Mouse (Mus musculus) retina, postnatal 7 days (tissue): ENCODE measurements around the gene Prss30.
"Not testable (repeated sequence)": the region's sequence is repeated elsewhere in the genome, so short reads cannot be mapped to it uniquely, and the experiment has no call there.

Experiments
- DNase-seq: peaks from one replicate; pipeline ENCODE4 v3.0.0-alpha.2; 2012; ENCODE audit warnings: low read depth, low spot score

Gene Prss30

DNA sequence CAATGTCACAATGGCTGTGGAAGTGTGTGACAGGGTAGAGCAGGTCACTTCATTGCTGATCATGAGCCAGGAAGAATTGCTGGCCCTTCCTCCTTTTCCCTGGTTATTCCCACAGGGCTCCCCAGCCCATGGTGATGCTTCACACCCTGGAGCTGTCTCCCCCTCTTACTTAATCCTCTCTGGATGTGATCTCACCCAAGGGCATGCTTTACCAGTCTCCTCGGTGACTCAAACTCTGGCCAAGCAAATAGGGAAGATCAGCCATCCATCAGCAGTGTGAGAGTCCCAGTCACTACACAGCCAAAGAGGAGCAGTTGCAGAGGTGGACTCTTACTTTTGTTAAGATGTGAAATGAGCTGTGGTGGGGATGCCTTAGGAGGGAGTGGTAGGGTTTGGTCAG lies 4.6 kb upstream of the Prss30 start:
- no peak for DNase-seq

DNA sequence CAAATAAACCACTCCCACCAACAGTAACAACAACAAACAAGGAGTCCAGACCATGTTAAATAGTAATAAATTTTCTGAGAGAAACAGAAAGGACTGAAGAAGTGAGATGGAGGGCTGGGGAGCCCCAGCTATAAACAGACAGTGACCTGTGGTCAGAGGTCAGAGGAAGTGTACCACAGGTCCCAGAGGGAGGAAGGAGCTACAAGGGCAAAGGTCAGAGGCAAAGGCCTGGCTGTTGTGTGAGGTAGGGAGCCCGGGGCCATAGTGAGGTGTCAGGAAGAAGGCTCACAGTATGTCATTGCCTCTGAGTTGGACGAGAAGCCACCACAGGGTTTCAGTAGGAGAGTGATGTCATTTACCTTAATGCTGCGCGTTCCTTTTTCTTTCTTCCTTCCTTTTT lies 2.5 kb upstream of the Prss30 start:
- no peak for DNase-seq

DNA sequence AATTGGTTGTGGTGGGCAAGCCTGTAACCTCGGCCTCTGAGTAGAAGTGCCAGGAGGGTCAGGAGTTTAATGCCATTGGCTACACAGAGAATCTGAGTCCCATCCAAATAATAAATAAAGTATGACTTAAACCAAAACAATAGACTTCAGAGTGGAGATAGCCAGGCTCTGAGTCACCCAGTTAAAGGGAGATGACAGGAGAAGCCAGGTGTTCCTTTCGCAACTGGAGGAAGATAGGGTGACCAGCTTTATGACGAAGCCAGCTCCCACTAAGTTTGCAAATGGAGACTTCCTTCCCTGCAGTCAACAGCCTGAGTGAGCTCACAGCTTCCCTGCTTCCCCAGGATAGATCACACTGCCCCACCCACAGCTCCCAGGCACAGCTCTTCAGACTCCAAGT lies 895 bp downstream of the Prss30 start:
- no peak for DNase-seq

DNA sequence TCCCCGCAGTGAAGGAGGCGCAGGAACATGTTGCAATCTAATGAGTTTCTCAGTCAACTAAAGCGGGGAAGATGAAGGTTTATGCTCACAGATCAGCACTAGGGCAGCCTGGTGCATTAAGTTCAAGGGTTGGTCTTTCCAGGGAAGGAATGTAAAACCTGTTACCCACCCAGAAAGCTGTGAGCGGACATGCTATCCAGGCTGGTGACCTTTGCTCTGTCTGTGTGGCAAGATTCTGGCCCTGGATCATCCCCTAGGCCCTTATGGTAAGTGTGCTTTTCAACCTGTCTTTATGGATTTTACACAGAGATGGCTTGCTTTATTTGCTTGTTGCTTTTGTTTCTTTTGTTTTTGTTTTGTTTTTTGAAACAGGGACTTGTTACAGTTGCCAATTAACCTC lies 3.7 kb downstream of the Prss30 start:
- DNase-seq, result no peak

DNA sequence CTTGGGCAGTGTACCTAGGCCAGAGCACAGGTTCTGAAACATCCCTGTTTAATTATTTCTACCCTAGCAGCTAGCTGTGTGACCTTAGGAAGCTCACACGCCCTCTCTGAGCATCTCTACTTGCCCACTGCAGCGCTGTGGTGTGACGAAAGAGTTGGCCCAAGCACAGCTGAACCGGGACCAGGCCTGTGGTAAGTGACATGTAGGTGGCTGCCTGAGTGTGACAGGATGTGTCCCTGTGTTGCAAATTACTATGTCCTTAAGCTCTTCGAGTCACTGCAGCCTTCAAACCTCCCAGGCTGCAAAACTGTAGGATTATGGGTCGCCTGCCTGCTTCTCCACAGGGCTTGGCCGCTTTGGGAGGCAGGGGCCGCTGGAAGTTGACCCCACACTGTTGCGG lies 9.1 kb downstream of the Prss30 start:
- no peak for DNase-seq

DNA sequence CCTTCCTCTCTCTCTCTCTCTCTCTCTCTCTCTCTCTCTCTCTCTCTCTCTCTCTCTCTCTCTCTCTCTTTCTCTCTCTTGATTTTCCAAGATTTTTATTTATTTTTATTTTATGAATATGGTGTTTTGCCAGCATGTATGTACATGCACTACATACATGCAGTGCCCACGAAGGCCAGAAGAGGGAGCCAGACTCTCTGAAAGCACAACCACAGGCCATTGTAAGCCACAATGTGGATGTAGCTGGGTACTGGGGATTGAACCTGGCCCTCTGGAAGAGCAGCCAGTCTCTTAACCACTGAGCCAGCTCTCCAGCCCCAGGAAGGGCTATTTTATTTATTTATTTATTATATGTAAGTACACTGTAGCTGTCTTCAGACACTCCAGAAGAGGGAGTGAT lies 11.1 kb downstream of the Prss30 start:
- DNase-seq, result peak; percentile 45

DNA sequence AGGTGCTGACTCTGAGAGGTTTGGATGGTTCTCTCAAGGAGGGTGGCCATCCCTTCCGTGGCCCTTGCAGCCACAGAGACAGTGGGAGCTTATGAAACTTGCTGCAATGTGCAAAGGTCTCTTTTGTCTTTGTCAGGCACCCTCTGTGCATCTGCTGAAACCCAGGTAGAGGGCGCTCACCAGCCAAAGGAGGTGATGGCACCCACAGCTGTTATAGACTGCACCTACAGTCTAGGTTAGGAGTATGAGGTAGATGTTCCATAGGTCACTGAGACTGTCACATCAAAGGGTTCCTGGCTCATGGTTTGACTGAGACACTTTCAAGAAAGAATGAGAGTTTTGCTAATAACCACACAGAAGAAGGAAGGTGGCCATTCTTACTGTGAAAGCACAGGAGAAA lies 11.6 kb downstream of the Prss30 start:
- no peak for DNase-seq

DNA sequence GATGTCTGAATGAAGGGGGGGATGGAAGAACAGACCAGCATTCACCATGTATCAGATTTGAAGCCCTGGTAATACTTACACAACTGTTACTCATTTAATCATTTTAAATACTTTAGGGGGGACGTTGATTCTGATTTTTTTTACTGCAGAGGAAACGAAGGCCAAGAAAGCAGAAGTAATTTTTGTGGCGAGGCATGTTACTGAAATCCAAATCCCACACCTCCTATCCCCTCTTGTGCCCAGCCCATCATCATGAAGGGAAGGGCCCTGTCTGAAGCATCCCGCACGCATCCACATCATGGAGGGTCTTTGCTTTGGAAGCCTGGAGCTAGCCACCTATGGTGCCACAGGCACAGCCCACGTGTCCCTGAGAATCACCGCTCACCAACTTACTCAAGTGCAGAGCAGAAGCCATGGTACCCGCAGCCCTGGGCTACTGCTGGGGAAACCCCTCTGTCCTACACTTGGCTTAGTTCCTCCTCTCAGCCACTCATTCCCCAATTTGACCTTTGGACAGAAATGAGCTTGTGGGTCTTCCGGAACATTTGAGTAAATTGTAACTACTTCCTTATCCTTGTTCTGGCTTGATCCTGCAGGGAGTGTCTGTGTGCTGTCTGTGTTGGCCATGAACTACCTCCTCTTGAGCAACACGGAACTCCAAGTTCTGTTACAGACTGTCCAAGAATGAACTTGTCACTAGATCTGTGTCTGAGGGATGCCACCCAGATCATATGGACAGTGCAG lies 13.5 kb downstream of the Prss30 start:
- DNase-seq, result no peak

DNA sequence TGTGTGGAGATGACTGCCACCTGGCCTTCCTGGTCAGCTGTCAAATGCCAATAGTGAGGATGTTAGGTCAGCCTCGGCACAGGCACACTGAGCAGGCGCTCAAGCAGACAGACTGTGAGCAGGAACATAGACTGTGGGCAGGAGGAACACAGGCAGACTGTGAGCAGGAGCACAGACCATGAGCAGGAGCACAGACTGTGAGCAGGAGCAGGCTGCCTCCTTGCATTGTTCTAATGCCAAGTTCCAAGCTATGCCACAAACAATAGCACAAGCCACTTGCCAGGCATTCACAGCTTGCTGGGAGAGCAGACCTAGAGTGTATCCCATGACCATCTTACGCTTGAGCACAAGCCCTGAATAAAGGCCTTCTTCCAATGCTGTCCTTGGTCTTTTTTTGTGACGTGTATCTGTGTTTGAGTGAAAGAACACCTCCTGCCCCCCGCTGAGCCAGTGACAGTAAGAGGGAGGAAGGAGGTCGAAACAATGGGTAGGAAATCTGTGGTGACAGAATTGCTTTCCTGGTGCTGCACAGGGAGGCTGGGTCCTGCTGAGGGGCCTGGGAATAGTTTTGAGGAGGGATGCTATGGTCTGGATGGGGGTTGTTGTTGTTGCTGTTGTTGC lies 14.5 kb downstream of the Prss30 start:
- DNase-seq, result no peak

DNA sequence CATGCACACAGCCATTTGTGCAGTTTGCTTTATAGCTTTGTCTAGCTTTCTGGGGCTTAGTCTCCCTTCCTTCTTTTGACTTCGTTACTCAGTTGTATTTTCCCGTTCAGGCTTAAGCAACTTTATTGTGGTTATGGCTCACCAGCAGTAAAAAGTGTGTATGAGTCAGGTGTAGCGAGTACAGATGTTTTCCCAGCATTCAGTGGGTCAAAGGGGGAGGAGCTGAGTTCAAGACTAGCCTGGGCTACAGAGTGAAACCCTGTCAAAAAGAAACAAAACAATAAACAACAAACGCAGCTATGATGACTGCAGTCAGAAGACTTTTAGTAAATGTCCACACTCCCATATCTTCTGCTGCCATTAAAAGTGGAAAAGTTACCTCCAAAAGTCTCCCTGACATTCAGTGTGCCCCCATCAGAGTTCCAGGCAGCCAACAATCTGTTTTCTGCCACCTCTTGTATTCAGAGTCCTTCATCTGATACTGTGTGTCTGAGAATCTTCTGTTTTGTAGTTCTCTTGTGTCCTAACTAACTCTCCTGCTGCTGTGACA lies 18.7 kb downstream of the Prss30 start:
- DNase-seq, result no peak

DNA sequence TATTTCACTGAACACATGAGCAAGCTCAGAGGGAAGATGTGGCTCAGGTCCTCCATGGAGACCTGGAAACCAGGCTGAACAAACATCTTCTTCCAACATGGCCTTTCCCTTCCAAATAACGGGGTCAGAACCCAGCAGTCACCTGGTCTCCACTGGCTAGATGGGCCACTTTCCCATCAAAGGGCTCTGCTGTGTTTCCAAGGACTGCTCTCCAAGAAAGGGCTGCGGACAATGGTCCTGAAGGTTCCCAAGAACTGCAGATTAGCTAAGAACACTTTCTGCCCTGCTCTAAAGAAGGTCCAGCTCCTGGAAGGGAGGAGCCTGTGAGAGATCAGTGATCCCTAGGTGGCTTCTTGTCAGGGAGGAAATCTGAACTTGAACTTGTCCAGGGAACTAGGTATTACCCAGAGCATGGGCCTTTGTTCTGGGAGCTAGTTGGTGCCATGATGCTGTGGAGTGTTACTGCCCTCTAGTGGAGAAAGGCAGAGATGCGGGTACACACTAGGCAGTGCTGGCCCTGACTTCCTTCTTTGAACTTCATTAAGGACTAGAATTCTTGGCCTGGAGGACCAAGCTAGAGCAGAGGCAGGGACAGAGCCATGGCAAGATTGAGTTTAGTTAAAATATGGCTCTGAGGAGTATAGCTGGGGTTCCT lies 20.2 kb downstream of the Prss30 start:
- DNase-seq, result peak; percentile 72

DNA sequence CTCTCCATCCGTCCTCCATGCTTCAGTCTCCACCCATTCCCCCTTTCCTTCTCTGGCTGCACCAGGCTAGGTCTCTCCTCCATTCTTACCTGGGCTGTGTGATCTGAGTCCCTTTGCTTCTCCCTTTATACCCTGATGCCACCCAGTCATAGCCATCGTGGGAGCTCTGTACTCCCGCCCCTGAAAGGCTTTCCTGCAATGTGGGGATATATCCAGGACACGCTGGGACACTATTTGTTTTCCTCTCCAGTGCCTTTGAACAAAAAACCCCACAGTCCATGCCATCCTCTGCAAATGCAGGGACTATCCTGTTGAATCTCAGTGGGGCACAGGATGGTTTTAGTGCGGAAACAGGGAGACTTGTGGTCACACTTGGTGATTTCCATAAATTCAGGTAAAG lies 25.2 kb downstream of the Prss30 start, which contains the start of gene Sbpl:
TSS of gene Sbpl (minus strand) at position 101 of the 400 bp plus-strand sequence.
- no peak for DNase-seq

DNA sequence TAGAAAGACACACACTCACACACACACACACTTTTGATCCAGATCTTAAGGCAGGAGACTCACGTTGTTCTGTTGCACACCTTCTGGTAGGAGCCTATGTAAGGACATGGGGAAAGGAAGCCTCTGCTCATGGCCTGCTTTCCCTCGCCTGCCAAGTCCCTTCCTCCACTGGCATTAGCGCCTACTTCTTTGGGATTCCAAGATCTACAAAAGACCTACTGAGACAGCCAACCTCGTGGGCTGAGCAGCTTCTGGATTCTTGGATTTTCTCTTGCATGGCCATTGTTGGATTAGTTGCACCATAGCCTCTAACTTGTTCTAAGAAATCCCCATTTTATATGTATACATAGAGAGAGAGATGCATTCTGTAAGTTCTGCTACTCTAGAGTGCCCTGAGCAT lies 29.5 kb downstream of the Prss30 start:
- DNase-seq, result not testable (repeated sequence)

DNA sequence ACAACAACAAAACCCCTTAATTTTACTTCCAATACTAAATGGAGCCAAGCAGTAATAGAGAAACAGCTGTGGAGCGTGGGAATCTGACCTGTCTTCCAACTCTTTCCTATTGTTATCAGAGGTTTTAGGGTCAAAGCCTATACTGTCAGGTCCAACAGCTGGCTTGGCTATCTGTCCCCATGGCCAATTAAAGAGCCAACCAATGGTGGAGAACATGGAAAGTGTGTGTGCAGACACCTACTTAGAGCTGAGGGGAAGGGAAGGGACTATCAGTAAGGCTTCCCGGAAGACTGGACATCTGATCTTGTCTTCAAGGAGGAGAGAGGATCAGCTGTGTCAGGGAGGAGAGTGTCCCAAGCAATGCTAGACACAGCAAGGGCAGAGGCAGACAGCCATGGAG lies 31.3 kb downstream of the Prss30 start:
- DNase-seq, result no peak

DNA sequence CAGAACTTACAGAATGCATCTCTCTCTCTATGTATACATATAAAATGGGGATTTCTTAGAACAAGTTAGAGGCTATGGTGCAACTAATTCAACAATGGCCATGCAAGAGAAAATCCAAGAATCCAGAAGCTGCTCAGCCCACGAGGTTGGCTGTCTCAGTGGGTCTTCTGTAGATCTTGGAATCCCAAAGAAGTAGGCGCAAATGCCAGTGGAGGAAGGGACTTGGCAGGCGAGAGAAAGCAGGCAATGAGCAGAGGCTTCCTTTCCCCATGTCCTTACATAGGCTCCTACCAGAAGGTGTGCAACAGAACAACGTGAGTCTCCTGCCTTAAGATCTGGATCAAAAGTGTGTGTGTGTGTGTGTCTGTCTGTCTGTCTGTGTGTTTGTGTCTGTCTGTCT lies 32.9 kb downstream of the Prss30 start:
- DNase-seq, result not testable (repeated sequence)

DNA sequence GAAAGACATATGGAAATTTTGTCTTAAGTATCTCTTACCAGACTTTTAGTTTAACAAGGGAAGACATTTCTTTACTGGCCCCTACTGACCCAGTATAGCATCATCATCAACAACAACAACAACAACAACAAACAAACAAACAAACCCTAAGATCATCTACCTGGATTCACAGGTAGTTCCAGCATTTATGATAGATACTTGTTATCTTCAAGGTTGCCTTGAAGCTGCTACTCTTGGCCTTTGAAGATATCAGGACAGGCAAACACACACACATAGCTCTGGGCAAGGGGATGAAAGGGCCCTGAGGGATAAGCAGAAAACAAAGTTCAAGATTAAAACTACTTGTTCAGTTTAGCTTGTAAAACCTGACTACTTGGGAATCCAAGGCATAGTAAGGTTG lies 39.0 kb downstream of the Prss30 start, which contains the start of gene Sbp:
TSS of gene Sbp (plus strand) at position 301 of the 400 bp plus-strand sequence.
- DNase-seq, result no peak

DNA sequence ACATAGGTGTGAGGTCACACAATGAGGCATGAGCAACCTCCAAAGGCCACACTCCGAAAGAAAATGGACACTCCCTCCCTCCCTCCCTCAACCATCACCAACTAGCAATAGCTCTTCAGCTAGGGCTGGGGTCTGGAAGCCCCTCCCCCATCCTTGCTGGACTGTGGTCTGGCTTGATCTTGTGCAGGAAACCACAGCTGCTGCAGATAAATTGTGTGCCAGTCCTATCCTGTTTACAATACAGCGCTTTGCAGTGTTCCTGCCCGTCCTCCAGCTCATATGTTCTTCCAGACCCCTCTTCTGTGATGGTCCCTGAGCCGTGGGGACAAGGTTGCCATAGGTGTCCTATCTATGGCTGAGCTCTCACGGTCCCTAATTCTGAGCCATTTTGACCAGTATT lies 49.2 kb downstream of the Prss30 start:
- DNase-seq, result no peak

DNA sequence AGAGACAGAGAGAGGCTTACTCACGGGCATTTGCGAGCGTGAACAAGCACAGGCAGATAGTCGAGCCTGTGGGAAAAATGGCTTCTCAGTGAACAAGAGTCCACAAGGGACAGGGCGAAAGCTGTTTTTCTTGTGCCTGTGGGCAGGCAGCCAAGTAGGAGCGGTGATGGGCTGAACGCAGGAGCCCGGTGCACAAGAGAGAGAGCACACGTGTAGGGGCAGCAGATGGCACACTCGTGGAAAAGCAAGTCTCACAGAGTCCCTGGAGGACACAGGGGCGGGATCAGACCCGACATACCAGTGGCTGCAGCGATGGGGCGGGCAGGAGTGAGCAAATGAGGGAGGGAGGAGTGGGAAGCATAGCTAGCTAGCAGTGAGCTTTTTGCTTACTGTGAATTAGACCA lies 55.3 kb downstream of the Prss30 start:
- DNase-seq, result peak; percentile 53

DNA sequence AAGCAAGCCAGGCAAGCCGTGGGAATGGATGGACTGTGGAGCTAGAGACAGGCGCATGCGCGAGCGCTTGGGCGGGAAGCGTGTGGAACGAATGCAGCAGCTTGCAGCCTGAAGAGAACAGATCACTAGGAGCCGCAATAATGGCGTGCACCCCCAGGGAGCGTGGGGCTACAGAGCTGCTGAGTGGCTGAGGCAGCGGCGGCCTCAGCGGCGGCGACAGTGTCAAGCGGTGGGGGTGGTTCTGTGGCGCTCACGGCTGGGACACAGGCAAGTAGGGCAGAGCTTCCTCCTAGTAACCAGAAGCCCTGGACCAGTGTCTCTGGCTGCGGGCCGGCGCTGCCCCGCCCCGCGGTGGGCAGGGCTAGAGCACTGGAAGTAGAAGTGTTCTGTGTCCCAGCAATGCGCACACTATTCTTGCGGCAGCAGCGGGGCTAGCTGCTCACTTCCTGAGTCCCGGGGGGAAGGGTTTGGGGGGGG lies 55.8 kb downstream of the Prss30 start:
- DNase-seq, result peak; percentile 70
